Mouse (Mus musculus): Measurements from ENCODE around the gene Hspa8. TPM values are rescaled to one million over a fixed set of nuclear protein-coding genes. Genes with fewer than 3 reads are reported as not detected.
"Not testable (repeated sequence)": the region's sequence is repeated elsewhere in the genome, so short reads cannot be mapped to it uniquely, and the experiment has no call there.

Hspa8 gene
- total RNA-seq, 2 experiments from 2014 or later, result 1,048 to 1,357 TPM

DNA sequence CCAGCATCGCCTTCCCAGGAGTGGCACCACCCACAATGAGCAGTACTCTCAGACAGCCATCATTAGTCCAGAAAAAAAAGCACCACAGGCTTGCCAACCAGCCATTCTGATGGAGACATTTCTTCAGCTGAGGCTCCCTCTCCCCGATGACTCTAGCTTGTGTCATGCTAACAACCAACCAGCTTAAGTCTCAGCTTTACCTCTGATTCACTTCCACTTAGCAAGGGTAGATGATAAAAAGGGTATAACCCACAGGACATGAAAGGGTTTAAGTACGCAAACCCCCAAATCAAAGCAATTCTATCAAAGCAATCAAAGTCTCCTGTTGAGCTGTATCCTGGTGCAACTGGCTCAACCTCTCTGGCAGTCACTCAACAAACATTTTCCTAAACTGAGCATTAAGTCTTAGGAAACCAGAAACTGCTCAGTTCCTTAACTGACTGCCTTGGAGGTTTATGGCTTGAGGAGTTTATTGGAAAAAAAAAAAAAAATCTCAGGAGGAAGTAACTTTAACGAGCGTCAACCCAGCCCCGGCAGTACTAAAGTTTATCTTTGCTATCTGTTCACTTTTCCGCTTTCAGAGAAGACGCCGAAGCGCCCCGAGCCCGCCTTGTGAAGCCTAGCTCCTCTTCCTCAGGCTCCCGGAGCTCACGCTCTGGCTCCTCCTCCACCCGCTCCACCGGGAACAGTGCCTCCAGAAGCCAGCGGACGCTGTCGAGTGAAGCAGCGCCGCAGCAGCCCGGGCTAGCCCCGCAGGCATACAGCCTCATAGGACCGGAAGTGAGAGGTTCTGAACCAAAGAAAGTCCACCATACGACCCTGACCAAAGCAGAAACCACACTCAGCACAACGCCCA, 18.8 kb upstream of the Hspa8 start:
- intact Hi-C loops (cut with DNase I), result no loop called here
- peak; percentile 73 to 74 for DNase-seq

DNA sequence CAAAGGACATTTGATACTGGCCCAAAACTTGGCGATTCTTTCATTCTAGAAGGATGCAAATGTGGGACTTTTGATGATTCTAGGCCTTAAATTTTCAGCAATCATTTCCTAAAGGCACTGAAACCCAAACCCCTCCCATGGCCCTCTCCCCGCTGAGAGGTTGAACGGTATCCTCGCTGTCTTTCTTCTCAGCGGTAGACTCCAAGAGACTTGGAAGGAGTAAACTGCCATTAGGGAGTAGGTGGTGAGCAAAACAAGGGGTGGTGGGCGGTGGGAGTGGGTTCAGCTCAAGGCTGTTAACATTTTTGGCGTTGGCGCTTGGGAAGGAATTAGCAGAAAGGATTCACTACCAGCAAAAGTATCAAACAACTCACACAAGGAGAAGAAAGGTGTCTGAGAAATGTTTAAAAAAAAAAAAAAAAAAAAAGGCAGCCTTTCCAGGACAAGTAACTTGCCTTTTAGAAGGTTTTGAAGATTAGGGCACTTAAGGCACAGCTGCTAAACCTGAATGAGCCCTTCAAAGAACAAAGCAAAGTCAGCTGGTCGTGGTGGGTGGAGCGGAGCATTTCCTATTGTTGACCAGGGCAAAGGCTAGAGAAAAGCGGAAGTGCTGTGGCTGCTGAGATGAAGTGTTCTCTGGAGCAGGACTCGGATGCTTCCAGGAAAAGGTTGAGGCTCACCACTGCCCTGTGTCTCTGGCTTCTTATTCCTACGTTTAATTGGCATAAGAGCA, 17.0 kb upstream of the Hspa8 start:
- DNase-seq, result peak; percentile 51 to 54
- intact Hi-C loops (cut with DNase I), result loop anchor here (1.0 kb wide), 1 partner anchor 15 kb away; no protein-coding TSS in a partner anchor

DNA sequence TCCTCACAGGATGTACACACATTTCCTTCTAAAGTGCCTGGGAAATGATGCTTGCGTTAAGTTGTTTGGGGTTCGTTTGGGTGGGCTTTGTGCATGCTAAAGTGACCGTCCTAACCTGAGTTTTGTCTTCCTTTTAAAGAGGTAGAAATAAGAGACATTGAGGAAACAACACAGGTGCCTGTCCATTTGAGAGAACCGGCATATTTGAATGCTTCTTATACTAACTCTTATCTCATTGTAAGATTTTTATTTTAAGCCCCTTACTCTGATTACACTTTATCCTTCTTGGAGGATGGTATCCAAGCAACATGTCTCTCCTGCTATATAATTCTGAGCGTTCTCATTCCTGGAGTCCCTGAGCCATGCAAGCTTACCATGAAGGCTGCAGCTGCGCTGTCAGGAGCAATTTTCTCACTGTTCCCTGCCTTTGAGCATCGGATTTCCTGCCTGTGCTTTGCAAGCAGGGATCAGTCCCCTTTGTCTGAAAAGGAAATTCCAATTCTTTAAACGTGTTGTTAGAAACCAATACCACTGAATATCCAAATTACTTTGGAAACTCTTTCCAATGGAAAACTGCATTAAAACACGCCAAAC, 16.3 kb upstream of the Hspa8 start:
- intact Hi-C loops (cut with DNase I), result loop anchor here (1.0 kb wide), 1 partner anchor 15 kb away; no protein-coding TSS in a partner anchor

DNA sequence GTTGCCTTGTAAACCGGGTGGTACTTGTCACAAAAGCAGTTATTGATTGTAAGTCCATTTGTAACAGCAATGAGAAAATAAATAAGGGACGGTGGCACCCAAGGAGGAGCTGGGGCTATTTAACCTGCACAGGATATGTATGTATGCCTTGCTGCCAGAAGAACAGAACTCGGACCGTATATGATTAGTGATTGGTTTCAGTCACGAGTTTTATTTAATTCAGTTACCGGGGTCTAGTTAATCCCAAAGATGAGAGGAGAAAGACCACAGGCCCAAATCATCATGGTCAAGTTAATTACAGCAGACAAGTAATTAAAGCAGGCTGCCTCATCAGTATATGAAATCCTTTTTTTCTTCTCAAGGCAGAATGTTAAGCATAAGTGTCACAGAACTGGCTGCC, 15.3 kb upstream of the Hspa8 start:
- intact Hi-C loops (cut with DNase I), result no loop called here
- DNase-seq, result no peak

More for the DNA sequence above, 16.3 kb upstream of the Hspa8 start:
- no peak for DNase-seq

DNA sequence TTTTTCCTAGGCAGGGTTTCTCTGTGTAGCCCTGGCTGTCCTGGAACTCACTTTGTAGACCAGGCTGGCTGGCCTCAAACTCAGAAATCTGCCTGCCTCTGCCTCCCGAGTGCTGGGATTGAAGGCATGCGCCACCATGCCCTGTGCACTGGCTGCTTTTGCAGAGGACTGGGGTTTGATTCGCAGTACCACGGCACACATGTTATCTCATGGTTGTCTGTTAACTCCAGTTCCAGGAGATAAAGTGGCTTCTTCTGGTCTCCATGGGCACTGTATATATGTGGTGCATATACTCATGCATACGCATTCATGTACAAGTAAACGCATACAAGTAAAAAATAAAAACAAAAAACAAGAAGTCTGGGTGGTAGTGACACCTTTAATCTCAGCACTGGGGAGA, 14.0 kb upstream of the Hspa8 start:
- DNase-seq; intact Hi-C loops (cut with DNase I): not testable (repeated sequence)

DNA sequence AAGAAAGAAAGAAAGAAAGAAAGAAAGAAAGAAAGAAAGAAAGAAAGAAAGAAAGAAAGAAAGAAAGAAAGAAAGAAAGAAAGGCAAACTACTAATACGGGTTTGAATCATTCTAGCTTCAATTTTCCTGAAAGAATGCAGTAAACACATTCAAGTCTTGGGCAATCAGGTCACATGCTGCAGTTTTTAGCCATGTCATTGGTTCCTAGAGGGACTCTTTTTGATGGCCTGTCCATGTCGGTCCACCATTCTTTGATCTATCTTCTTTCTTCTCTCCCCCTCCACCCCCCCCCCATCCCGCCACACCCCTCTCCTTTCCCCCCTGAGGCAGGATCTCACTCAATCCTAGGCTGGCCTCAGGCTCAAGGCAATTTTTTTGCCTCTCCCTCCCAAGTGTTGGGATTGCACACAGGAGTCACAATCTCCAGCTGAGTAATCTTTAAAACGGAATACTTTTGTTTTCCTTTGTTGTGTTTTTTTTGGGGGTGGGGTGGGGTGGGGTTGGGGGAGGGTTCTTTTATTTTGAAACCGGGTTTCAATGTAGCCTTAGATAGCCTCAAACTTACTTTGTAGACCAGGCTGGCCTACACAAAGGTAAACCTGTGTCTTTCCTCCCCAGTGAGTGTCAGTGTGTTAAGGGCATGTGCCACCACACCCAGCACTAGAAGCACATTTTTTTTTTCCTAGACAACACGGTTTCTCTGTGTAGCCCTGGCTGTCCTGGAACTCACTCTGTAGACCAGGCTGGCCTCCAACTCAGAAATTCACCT, 8.7 kb upstream of the Hspa8 start:
- DNase-seq, result no peak
- intact Hi-C loops (cut with DNase I), result no loop called here

DNA sequence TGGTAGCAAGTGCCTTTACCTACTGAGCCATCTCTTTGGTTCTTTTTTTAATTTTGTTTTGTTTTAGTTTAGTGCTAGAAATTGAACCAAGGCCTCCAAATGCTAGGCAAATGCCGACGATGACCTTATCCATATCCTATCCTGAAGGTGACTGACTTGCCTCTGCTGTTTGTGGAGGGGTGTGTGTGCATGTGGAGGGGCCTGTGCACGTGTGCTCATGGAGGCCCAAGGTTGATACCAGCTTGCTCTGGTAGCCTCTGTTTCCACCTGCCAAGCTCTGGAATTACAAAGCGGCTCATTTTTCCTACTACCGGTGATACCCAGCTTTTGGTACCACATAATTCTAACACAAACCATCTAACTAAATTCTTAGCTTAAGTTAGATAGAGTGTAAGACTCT, 7.2 kb upstream of the Hspa8 start:
- intact Hi-C loops (cut with DNase I), result no loop called here
- no peak for DNase-seq

DNA sequence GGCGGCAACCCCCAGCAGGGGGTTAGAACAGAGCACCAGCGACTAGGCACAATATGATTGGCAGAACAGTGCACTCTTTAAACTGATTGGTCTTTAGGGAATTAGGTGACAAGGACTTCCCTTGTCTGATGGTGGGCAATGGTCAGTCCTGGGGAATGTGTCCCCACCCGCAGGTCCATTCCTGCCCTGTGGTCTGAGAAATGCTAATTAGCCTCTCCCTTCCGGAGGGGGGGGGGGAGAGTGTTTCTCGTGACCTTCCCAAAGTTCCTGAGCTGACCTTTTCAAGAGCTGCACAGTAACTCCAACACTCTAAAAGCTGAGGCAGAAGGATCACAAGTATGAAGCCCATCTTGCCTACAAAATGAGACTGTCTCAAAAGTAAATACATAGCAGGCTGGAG, 6.5 kb upstream of the Hspa8 start:
- intact Hi-C loops (cut with DNase I), result no loop called here
- no peak for DNase-seq

DNA sequence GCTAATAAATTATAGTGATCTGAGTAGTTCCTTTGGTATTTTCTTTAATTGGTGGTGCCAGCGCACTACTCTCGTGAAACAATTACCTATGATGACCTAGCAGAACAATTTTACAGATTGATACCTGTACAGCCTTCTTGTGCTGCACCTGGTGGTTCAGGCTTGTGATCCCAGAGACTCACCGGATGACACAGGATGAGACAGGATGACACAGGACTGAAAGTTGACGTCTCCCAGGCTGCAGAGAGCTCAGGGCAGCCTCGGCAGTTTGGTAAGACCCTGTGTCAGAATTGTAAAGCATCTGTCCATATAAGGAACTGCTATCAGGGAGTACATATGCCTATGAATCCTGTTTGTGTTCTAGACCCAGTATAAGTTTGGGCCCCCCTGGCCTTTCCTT, 5.9 kb upstream of the Hspa8 start:
- intact Hi-C loops (cut with DNase I), result no loop called here
- no peak for DNase-seq

DNA sequence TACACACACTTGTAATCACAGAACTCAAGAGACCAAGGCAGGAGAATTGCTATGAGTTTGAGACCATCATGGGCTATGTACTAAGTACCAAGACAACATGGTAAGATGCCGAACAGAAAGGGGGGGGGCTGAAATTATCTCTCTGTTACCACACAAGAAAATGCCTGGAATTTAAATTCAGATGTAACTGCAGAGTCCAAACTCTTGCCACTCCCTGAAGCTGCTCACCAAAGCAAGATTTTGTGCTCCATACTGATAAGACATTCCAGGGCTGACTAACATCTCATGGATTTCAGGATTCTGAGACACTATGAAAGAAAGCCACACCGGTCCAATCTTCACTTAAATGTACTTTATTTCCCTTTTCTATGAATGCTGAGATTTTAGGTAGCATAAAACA, 5.2 kb upstream of the Hspa8 start:
- no peak for DNase-seq
- intact Hi-C loops (cut with DNase I), result no loop called here

DNA sequence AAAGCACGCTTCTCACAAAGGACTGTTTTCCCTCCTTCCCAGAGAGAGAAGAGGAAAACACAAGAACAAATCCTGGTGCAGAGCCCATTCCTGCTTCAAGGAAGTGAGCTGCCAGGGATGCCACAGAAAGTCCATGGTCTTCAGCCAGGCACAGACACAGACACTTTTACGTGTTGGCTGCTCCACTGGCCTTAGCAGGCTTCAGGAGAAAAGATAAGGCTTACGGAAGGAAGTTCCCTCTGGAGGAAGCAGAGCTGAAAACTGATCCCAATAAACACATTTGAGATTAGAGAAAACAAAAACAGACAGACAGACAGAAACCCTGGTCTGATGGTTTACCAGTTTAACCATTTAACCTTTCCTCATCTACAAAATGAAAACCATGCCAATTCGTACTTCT, 4.7 kb upstream of the Hspa8 start:
- intact Hi-C loops (cut with DNase I), result no loop called here
- no peak for DNase-seq

DNA sequence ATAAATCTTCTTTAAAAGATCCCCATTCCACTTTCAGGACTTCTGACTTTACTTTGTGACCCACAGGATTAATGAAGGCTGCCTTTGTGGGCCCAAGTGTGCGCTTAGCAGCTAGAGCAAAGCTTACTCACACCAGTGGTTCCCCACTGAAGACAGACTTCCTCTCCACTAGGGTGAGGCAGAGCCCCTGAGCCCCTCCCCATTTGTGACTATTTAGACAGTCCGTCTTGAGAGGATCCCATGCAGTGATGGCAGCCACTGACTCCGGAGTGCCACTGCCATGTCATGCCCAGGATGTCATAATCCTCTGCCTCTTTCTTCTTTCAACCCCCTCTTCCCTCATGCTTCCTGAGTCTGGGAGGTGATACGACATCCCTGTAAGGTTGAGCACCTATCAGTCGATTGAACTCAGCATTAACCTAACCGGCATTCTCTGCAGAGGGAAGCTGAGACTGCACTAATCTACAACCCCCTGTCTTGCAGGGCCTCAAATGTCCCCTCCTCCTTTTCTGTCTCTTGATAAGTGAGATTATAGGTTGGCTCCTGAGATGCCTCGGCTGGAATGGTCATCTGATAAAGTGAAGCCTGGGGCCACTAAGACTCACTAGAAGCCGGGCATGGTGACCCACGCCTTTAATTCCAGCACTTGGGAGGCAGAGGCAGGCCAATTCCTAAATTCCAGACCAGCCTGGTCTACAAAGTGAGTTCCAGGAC, 2.4 kb upstream of the Hspa8 start:
- intact Hi-C loops (cut with DNase I), result no loop called here
- no peak for DNase-seq

DNA sequence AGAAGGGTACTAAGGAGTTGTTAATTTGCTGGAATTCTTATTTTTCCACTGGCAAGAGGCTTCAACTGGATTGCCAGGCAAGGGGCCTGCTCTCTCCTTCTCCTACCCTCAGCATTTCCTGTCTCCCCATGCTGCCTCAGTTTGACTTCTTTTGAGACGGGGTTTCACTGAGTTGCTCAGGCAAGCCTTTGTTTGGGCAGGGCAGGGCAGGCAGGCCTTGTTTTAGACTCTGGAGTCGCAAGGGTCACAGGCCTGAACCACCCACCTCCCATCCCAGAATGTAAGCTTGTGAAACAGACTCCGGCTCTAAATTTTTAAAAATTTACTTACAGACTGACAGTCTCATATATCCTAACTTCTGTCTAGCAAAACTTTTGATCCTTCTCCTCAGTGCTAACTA, 1.7 kb upstream of the Hspa8 start:
- intact Hi-C loops (cut with DNase I), result loop anchor here (1.0 kb wide), 1 partner anchor 15 kb away; no protein-coding TSS in a partner anchor
- DNase-seq, result no peak

DNA sequence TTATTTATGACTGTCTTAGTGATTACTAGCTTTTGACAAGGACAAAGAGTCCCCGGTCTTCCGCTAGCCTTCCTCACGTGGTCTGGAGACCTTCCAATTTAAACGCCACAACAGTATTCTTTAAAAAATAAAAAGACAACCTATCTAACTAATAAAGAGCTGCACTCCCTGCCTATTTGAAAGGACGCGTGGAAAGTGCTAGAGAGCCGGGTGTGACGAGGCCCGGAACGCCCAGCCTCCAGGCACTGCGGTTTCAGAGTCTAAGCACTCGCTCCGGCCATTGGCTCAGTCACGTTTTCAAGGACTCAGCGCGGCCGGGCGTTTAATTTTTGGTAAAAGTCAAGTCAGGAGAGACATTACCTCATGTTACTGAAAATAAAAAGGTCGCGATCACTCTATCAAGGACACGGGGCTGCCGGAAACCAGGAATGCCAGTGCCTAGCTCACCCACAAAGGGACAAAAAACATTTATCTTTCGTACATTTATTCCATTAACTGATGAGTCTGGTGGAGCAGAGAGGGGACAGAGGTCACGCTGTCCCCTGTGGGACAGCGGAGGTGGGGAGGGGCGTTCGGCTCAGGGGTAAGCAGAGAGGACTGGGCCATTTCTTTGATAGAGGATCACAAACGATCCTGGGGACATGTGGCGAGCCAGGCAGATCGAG, 815 bp upstream of the Hspa8 start:
- intact Hi-C loops (cut with DNase I), result loop anchor here (1.0 kb wide), 1 partner anchor 16 kb away; no protein-coding TSS in a partner anchor
- peak; percentile 80 to 81 for DNase-seq

DNA sequence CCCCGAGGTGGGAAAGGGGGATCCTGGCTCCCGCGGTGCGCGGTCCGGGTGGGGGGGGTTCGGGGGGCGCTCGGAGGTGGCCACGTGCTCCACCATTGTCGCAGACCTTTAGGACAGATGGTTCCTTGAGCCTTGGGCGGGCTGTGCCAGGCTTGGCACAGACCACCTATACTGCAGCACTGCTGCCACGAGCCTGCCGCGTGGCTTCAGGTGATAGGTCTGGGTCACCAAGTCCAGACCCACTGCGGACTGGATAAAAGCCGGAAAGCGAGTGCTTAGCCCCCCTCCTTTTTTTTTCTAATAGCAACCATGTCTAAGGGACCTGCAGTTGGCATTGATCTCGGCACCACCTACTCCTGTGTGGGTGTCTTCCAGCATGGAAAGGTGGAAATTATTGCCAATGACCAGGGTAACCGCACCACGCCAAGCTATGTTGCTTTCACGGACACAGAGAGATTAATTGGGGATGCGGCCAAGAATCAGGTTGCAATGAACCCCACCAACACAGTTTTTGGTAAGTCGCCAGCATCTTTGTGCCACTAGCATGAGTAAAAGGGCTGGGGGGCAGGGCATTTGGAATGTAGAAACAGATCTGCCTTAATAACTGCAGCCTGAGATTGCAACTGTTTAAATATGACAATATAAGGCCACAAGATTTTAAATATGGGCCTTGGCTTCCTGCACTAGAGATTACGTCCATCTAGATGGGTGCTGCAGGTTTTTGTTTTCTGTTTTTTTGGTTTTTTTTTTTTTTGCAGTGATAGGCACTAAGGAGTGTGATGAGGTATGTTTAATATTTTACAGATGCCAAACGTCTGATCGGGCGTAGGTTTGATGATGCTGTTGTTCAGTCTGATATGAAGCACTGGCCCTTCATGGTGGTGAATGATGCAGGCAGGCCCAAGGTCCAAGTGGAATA, 1.1 kb downstream of the Hspa8 start:
- intact Hi-C loops (cut with DNase I), result not testable (repeated sequence)
- DNase-seq, result peak in 1 of 2 experiments; percentile 42

DNA sequence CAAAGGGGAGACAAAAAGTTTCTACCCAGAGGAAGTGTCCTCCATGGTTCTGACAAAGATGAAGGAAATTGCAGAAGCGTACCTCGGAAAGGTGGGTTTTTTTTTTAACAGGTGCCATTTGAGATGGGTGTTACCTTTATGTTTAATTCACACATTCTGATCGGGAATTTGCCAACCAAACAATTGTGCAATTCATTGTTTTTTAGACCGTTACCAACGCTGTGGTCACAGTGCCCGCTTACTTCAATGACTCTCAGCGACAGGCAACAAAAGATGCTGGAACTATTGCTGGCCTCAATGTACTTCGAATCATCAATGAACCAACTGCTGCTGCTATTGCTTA, 1.7 kb downstream of the Hspa8 start:
- intact Hi-C loops (cut with DNase I); DNase-seq: not testable (repeated sequence)

DNA sequence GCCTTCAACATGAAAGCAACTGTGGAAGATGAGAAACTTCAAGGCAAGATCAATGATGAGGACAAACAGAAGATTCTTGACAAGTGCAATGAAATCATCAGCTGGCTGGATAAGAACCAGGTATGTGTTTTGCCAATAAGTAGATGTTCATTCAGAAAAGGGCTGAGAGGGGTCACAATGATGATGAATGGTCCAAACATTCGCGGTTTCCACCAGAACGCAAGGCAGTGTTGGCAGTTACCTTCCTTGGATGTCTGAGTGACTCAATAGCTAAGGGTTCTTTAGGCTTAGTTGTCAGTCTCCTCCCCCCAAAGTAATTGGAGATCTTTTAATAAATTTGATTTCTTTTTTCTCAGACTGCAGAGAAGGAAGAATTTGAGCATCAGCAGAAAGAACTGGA, 3.8 kb downstream of the Hspa8 start:
- DNase-seq; intact Hi-C loops (cut with DNase I): not testable (repeated sequence)

DNA sequence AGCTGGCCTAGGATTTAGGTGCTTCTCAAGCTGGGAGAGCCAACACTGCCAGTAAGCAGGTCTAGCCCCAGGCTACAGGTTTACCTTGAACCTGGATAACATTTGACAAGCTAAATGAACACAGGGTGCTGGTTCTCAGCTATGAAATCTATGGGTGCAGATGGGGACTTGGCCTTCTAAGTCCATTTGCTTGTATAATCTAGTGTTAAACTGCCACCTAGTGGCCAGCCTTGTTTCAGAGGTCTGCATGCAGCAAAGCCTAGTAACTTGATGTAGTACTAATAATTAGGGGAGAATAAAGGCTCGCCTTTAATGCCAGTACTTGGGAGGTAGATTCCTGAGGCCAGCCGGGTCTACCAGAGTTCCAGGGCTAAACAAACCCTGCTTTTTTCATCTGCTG, 4.5 kb downstream of the Hspa8 start:
- intact Hi-C loops (cut with DNase I), result no loop called here

More for the DNA sequence above, 4.5 kb downstream of the Hspa8 start:
- DNase-seq, result peak; percentile 71 to 86
